Mouse (Mus musculus) stomach, embryonic 16.5 days (tissue): ENCODE results near the gene Hoxd12. TPM values are rescaled to one million over a fixed set of nuclear protein-coding genes. Genes with fewer than 3 reads are reported as not detected.

Source experiments
- ATAC-seq: fragments of 200-750 bp; cut with Nextera tagmentation; 2 replicates; pipeline ENCODE4 v1.8.0; 2017; ENCODE audit warnings: moderate number of reproducible peaks, moderate TSS enrichment; ENCODE audit not compliant: insufficient read depth, low FRiP score
- H3K27ac ChIP-seq: fragments of 300-500 bp; sonication (generic); 2 replicates; pipeline ENCODE4 v1.5.1; 2014; ENCODE audit warnings: low read length
- H3K27me3 ChIP-seq: fragments of 300-500 bp; sonication (generic); 2 replicates; pipeline ENCODE4 v1.6.1; 2014; ENCODE audit warnings: low read length, control low read depth, mixed read lengths; ENCODE audit not compliant: control insufficient read depth, insufficient read depth
- H3K36me3 ChIP-seq: fragments of 300-500 bp; sonication (generic); 2 replicates; pipeline ENCODE4 v1.6.1; 2014; ENCODE audit warnings: low read length; ENCODE audit not compliant: control insufficient read depth, insufficient read depth
- H3K4me1 ChIP-seq: fragments of 300-500 bp; sonication (generic); 2 replicates; pipeline ENCODE4 v1.6.1; 2014; ENCODE audit warnings: low read length, control low read depth, mixed read lengths; ENCODE audit not compliant: control insufficient read depth, insufficient read depth
- H3K4me2 ChIP-seq: fragments of 300-500 bp; sonication (generic); 2 replicates; pipeline ENCODE4 v1.6.1; 2014; ENCODE audit warnings: low read depth, low read length, mixed read lengths
- H3K4me3 ChIP-seq: fragments of 300-500 bp; sonication (generic); replicated peaks from 2 replicates; pipeline ENCODE4 v1.5.1; 2014; ENCODE audit warnings: mild to moderate bottlenecking, low read length
- H3K9ac ChIP-seq: fragments of 300-500 bp; sonication (generic); 2 replicates; pipeline ENCODE4 v1.6.1; 2014; ENCODE audit warnings: low read length
- H3K9me3 ChIP-seq: fragments of 300-500 bp; sonication (generic); replicated peaks from 2 replicates; pipeline ENCODE4 v1.6.1; 2016; ENCODE audit warnings: low read length, control low read depth; ENCODE audit not compliant: control insufficient read depth
- WGBS: fragments of 180-500 bp; shearing (Covaris S2); extraction: QIAGEN DNeasy Blood & Tissue Kit; methylation state at CpG from one replicate; pipeline ENCODE4 v1.1.7; 2014; 5-methylcytosine and 5-hydroxymethylcytosine counted together
- polyA plus RNA-seq: library from polyadenylated mRNA; unstranded; fragments of >200 nt; fragmentation: Nextera tagmentation; extraction: Ambion mirVana; gene quantifications from 2 replicates; pipeline ENCODE4 v1.2.1, GENCODE M21; 2015

Gene Hoxd12
- polyA plus RNA-seq, 1 experiment from 2014 or later = 0.05 TPM

GRCm38 (mm10) chr2:74669650-74670235 lies 5.1 kb upstream of the Hoxd12 start:
- no peaks in the 10 kb centered on the region for H3K36me3 ChIP-seq
- peaks cover 93% of the 10 kb centered on the region for H3K27me3 ChIP-seq
- no peak for ATAC-seq
- no peak overlapping the region for H3K4me2 ChIP-seq
- 4% methylated on average over 14 of the region's 14 CpGs for WGBS
- H3K9me3 ChIP-seq = no peaks in the 10 kb centered on the region
- H3K27ac ChIP-seq = no peak overlapping the region
- no peak overlapping the region for H3K4me3 ChIP-seq
- H3K9ac ChIP-seq = no peak overlapping the region
- H3K4me1 ChIP-seq = peaks cover 14% of the 10 kb centered on the region; the same call in 1 of the 2 replicates

- Histone ChIP-seq H3K27ac (no peak overlapping the region), H3K4me1 (peaks cover 14% of the 10 kb centered on the region; the same call in 1 of the 2 replicates), H3K36me3 (no peaks in the 10 kb centered on the region), H3K4me3 (no peak overlapping the region), H3K9me3 (no peaks in the 10 kb centered on the region), H3K27me3 (peaks cover 95% of the 10 kb centered on the region), H3K4me2 (no peak overlapping the region), H3K9ac (no peak overlapping the region)
- 5% methylated on average over 3 of the region's 3 CpGs for WGBS
- no peak for ATAC-seq
Measured at GRCm38 (mm10) chr2:74670632-74671188, 4.1 kb upstream of the Hoxd12 start.

- no peak overlapping the region for H3K4me3 ChIP-seq
- H3K9me3 ChIP-seq = no peaks in the 10 kb centered on the region
- H3K9ac ChIP-seq = no peak overlapping the region
- no peak overlapping the region for H3K4me2 ChIP-seq
- peaks cover 96% of the 10 kb centered on the region for H3K27me3 ChIP-seq
- ATAC-seq = no peak
- 14% methylated on average over 5 of the region's 5 CpGs for WGBS
- no peaks in the 10 kb centered on the region for H3K36me3 ChIP-seq
- H3K27ac ChIP-seq = no peak overlapping the region
- H3K4me1 ChIP-seq = peaks cover 14% of the 10 kb centered on the region; the same call in 1 of the 2 replicates
Measured at GRCm38 (mm10) chr2:74671847-74672246, 3.0 kb upstream of the Hoxd12 start.

- no peak overlapping the region for H3K9ac ChIP-seq
- H3K27ac ChIP-seq = no peak overlapping the region
- no peaks in the 10 kb centered on the region for H3K36me3 ChIP-seq
- H3K4me1 ChIP-seq = peaks cover 13% of the 10 kb centered on the region; the same call in 1 of the 2 replicates
- 5% methylated on average over 39 of the region's 40 CpGs for WGBS
- H3K4me2 ChIP-seq = peak overlapping the region; percentile 49
- peak overlapping the region; percentile 40 for H3K4me3 ChIP-seq
- no peaks in the 10 kb centered on the region for H3K9me3 ChIP-seq
- peaks cover 96% of the 10 kb centered on the region for H3K27me3 ChIP-seq
- peak; percentile 54 for ATAC-seq
Measured at GRCm38 (mm10) chr2:74672481-74673362, 2.1 kb upstream of the Hoxd12 start.

- Histone ChIP-seq H3K27ac (no peak overlapping the region), H3K9me3 (no peaks in the 10 kb centered on the region), H3K9ac (no peak overlapping the region), H3K4me1 (0 out of 2 replicates have a peak, but pooled peaks cover 4% of the 10 kb centered on the region), H3K4me2 (no peak overlapping the region), H3K4me3 (no peak overlapping the region), H3K36me3 (no peaks in the 10 kb centered on the region), H3K27me3 (peaks cover 95% of the 10 kb centered on the region)
- WGBS = 3% methylated on average over 24 of the region's 24 CpGs
- ATAC-seq = no peak
Measured at GRCm38 (mm10) chr2:74673835-74674425, 883 bp upstream of the Hoxd12 start.

GRCm38 (mm10) chr2:74675666-74676282 lies 961 bp downstream of the Hoxd12 start:
- WGBS = 6% methylated on average over 24 of the region's 24 CpGs
- Histone ChIP-seq H3K4me1 (0 out of 2 replicates have a peak, but pooled peaks cover 4% of the 10 kb centered on the region), H3K4me3 (no peak overlapping the region), H3K27ac (no peak overlapping the region), H3K36me3 (no peaks in the 10 kb centered on the region), H3K4me2 (no peak overlapping the region), H3K9ac (no peak overlapping the region), H3K27me3 (peaks cover 98% of the 10 kb centered on the region), H3K9me3 (no peaks in the 10 kb centered on the region)
- no peak for ATAC-seq

GRCm38 (mm10) chr2:74676376-74677052 lies 1.7 kb downstream of the Hoxd12 start:
- no peak overlapping the region for H3K4me2 ChIP-seq
- no peaks in the 10 kb centered on the region for H3K9me3 ChIP-seq
- 7% methylated on average over 9 of the region's 9 CpGs for WGBS
- 0 out of 2 replicates have a peak, but pooled peaks cover 4% of the 10 kb centered on the region for H3K4me1 ChIP-seq
- no peak overlapping the region for H3K9ac ChIP-seq
- H3K27me3 ChIP-seq = peaks cover 98% of the 10 kb centered on the region
- ATAC-seq = no peak
- H3K27ac ChIP-seq = no peak overlapping the region
- H3K36me3 ChIP-seq = no peaks in the 10 kb centered on the region
- no peak overlapping the region for H3K4me3 ChIP-seq

GRCm38 (mm10) chr2:74677106-74677505 lies 2.3 kb downstream of the Hoxd12 start:
- no peak for ATAC-seq
- WGBS = 15% methylated on average over 2 of the region's 2 CpGs

More at GRCm38 (mm10) chr2:74677106-74677505, 2.3 kb downstream of the Hoxd12 start:
- no peak overlapping the region for H3K4me2 ChIP-seq
- peaks cover 9% of the 10 kb centered on the region; the same call in 1 of the 2 replicates for H3K4me1 ChIP-seq
- no peak overlapping the region for H3K27ac ChIP-seq
- H3K4me3 ChIP-seq = no peak overlapping the region
- H3K9ac ChIP-seq = no peak overlapping the region
- peaks cover 98% of the 10 kb centered on the region for H3K27me3 ChIP-seq
- no peaks in the 10 kb centered on the region for H3K36me3 ChIP-seq
- H3K9me3 ChIP-seq = no peaks in the 10 kb centered on the region
